Mouse (Mus musculus) small intestine, adult 2 months (tissue): Measurements from ENCODE around the gene Eif4b.

Experiments
- CTCF ChIP-seq: fragments of 200-500 bp; IDR thresholded peaks from 2 replicates; pipeline ENCODE4 v1.5.1; 2012; ENCODE audit warnings: low read depth, mild to moderate bottlenecking, control low read depth, inconsistent platforms, low read length, moderate library complexity, mixed read lengths; ENCODE audit not compliant: insufficient replicate concordance, insufficient read length; ENCODE audit errors: extremely low read depth
- POLR2A ChIP-seq: fragments of 200-500 bp; IDR thresholded peaks from 2 replicates; pipeline ENCODE4 v1.6.1; 2012; ENCODE audit warnings: low read depth, mild to moderate bottlenecking, control low read depth, inconsistent platforms, low read length, moderate library complexity

DNA sequence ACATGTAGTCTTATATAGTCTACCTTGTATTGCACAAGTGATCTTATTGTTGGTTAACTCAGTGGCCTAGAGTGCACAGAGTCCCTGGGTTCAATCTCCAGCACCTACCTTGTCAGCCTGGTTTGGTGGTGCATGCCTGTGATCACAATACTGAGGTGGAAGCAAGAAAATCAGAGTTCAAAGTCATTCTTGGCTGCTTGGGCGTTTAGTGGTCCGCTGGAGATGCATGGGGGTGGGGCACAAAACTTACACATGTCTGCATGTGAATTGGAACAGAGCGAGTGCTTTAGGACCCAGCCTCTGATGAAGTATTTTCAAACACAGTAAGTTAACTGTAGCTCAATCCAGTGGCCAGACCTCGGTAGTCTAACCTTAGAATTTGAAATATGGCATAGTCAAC, 5.6 kb downstream of the Eif4b start:
- no peak for TF ChIP-seq CTCF
- TF ChIP-seq POLR2A = no peak
